Mouse (Mus musculus): ENCODE measurements around the gene 1700086D15Rik. TPM values are rescaled to one million over a fixed set of nuclear protein-coding genes. Genes with fewer than 3 reads are reported as not detected.

1700086D15Rik gene
- polyA plus RNA-seq, 1 experiment from 2014 or later = not detected

GRCm38 (mm10) chr11:65133661-65134060 is 26.0 kb downstream of the 1700086D15Rik start:
- Histone ChIP-seq H3K27me3 (no peaks in the 10 kb centered on the region), H3K36me3 (no peaks in the 10 kb centered on the region), H3K27ac (no peak overlapping the region), H3K4me3 (no peak overlapping the region), H3K9ac (no peak overlapping the region), H3K4me1 (no peaks in the 10 kb centered on the region), H3K9me3 (no peaks in the 10 kb centered on the region), H3K4me2 (no peak overlapping the region)
- WGBS = 74% methylated on average over 4 of the region's 4 CpGs
- no peak for ATAC-seq (ENCODE audit: insufficient number of reproducible peaks, insufficient read depth, low FRiP score, low TSS enrichment, low read depth)

GRCm38 (mm10) chr11:65129110-65129509 is 30.6 kb downstream of the 1700086D15Rik start:
- Histone ChIP-seq H3K27ac (no peak overlapping the region), H3K9ac (no peak overlapping the region), H3K4me2 (no peak overlapping the region), H3K4me3 (no peak overlapping the region), H3K9me3 (no peaks in the 10 kb centered on the region), H3K4me1 (no peaks in the 10 kb centered on the region), H3K36me3 (no peaks in the 10 kb centered on the region), H3K27me3 (no peaks in the 10 kb centered on the region)
- WGBS = 85% methylated on average over 4 of the region's 4 CpGs
- ATAC-seq (ENCODE audit: insufficient number of reproducible peaks, insufficient read depth, low FRiP score, low TSS enrichment, low read depth) = no peak

GRCm38 (mm10) chr11:65128666-65129065 is 31.0 kb downstream of the 1700086D15Rik start:
- Histone ChIP-seq H3K9ac (no peak overlapping the region), H3K27me3 (no peaks in the 10 kb centered on the region), H3K4me3 (no peak overlapping the region), H3K4me2 (no peak overlapping the region), H3K27ac (no peak overlapping the region), H3K36me3 (no peaks in the 10 kb centered on the region), H3K9me3 (no peaks in the 10 kb centered on the region), H3K4me1 (no peaks in the 10 kb centered on the region)
- WGBS = 88% methylated on average over 4 of the region's 4 CpGs
- no peak for ATAC-seq (ENCODE audit: insufficient number of reproducible peaks, insufficient read depth, low FRiP score, low TSS enrichment, low read depth)

- Histone ChIP-seq H3K36me3 (no peaks in the 10 kb centered on the region), H3K27ac (no peak overlapping the region), H3K4me2 (no peak overlapping the region), H3K4me1 (no peaks in the 10 kb centered on the region), H3K9ac (no peak overlapping the region), H3K27me3 (no peaks in the 10 kb centered on the region), H3K9me3 (no peaks in the 10 kb centered on the region), H3K4me3 (no peak overlapping the region)
- ATAC-seq (ENCODE audit: insufficient number of reproducible peaks, insufficient read depth, low FRiP score, low TSS enrichment, low read depth) = no peak
- 63% methylated on average over 9 of the region's 9 CpGs for WGBS
These were observed 33.1 kb downstream of the 1700086D15Rik start for GRCm38 (mm10) chr11:65126566-65126965.

- Histone ChIP-seq H3K36me3 (no peaks in the 10 kb centered on the region), H3K4me2 (no peak overlapping the region), H3K4me3 (no peak overlapping the region), H3K4me1 (no peaks in the 10 kb centered on the region), H3K27ac (no peak overlapping the region), H3K9me3 (no peaks in the 10 kb centered on the region), H3K27me3 (no peaks in the 10 kb centered on the region), H3K9ac (no peak overlapping the region)
- ATAC-seq (ENCODE audit: insufficient number of reproducible peaks, insufficient read depth, low FRiP score, low TSS enrichment, low read depth) = no peak
- WGBS = 66% methylated on average over 8 of the region's 8 CpGs
These were observed 34.7 kb downstream of the 1700086D15Rik start for GRCm38 (mm10) chr11:65124913-65125418.

- no peaks in the 10 kb centered on the region for H3K9me3 ChIP-seq
- H3K36me3 ChIP-seq = no peaks in the 10 kb centered on the region
- no peak overlapping the region for H3K4me2 ChIP-seq
- no peak overlapping the region for H3K27ac ChIP-seq
- no peaks in the 10 kb centered on the region for H3K4me1 ChIP-seq
- 81% methylated on average over 4 of the region's 4 CpGs for WGBS
- no peak overlapping the region for H3K4me3 ChIP-seq
- ATAC-seq (ENCODE audit: insufficient number of reproducible peaks, insufficient read depth, low FRiP score, low TSS enrichment, low read depth) = no peak
- no peak overlapping the region for H3K9ac ChIP-seq
- no peaks in the 10 kb centered on the region for H3K27me3 ChIP-seq
These were observed 39.4 kb downstream of the 1700086D15Rik start for GRCm38 (mm10) chr11:65120276-65120675.

- no peaks in the 10 kb centered on the region for H3K36me3 ChIP-seq
- no peaks in the 10 kb centered on the region for H3K9me3 ChIP-seq
- WGBS = 83% methylated on average over 6 of the region's 6 CpGs
- H3K4me2 ChIP-seq = no peak overlapping the region
- no peaks in the 10 kb centered on the region for H3K27me3 ChIP-seq
- no peaks in the 10 kb centered on the region; the same call in 1 of the 2 replicates for H3K4me1 ChIP-seq
- no peak overlapping the region for H3K27ac ChIP-seq
- no peak overlapping the region for H3K4me3 ChIP-seq
- ATAC-seq (ENCODE audit: insufficient number of reproducible peaks, insufficient read depth, low FRiP score, low TSS enrichment, low read depth) = no peak
- H3K9ac ChIP-seq = no peak overlapping the region
These were observed 43.9 kb downstream of the 1700086D15Rik start for GRCm38 (mm10) chr11:65115811-65116210.

- H3K27ac ChIP-seq = no peak overlapping the region
- 50% methylated on average over 4 of the region's 4 CpGs for WGBS
These were observed 47.6 kb downstream of the 1700086D15Rik start for GRCm38 (mm10) chr11:65112086-65112485.

GRCm38 (mm10) chr11:65111651-65112050 is 48.0 kb downstream of the 1700086D15Rik start:
- no peak overlapping the region for H3K27ac ChIP-seq
- no peaks in the 10 kb centered on the region for H3K36me3 ChIP-seq
- H3K9me3 ChIP-seq = no peaks in the 10 kb centered on the region
- H3K4me3 ChIP-seq = no peak overlapping the region
- H3K27me3 ChIP-seq = no peaks in the 10 kb centered on the region
- WGBS = 54% methylated on average over 5 of the region's 5 CpGs
- no peak for ATAC-seq (ENCODE audit: insufficient number of reproducible peaks, insufficient read depth, low FRiP score, low TSS enrichment, low read depth)
- no peak overlapping the region for H3K9ac ChIP-seq
- no peaks in the 10 kb centered on the region; the same call in 1 of the 2 replicates for H3K4me1 ChIP-seq
- H3K4me2 ChIP-seq = no peak overlapping the region

More at GRCm38 (mm10) chr11:65112086-65112485, 47.6 kb downstream of the 1700086D15Rik start:
- Histone ChIP-seq H3K36me3 (no peaks in the 10 kb centered on the region), H3K9me3 (no peaks in the 10 kb centered on the region), H3K27me3 (no peaks in the 10 kb centered on the region), H3K4me2 (no peak overlapping the region), H3K4me1 (no peaks in the 10 kb centered on the region; the same call in 1 of the 2 replicates), H3K9ac (no peak overlapping the region), H3K4me3 (no peak overlapping the region)
- no peak for ATAC-seq (ENCODE audit: insufficient number of reproducible peaks, insufficient read depth, low FRiP score, low TSS enrichment, low read depth)

- no peak for ATAC-seq (ENCODE audit: insufficient number of reproducible peaks, insufficient read depth, low FRiP score, low TSS enrichment, low read depth)
- 78% methylated on average over 10 of the region's 10 CpGs for WGBS
These were observed 49.6 kb downstream of the 1700086D15Rik start for GRCm38 (mm10) chr11:65110058-65110457.

GRCm38 (mm10) chr11:65107734-65108171 is 51.9 kb downstream of the 1700086D15Rik start:
- no peak overlapping the region for H3K27ac ChIP-seq
- 73% methylated on average over 5 of the region's 5 CpGs for WGBS

More at GRCm38 (mm10) chr11:65110058-65110457, 49.6 kb downstream of the 1700086D15Rik start:
- no peak overlapping the region for H3K4me3 ChIP-seq
- H3K36me3 ChIP-seq = no peaks in the 10 kb centered on the region
- H3K27me3 ChIP-seq = no peaks in the 10 kb centered on the region
- no peaks in the 10 kb centered on the region for H3K9me3 ChIP-seq
- H3K4me2 ChIP-seq = no peak overlapping the region
- no peak overlapping the region for H3K9ac ChIP-seq
- H3K27ac ChIP-seq = no peak overlapping the region
- no peaks in the 10 kb centered on the region; the same call in 1 of the 2 replicates for H3K4me1 ChIP-seq

GRCm38 (mm10) chr11:65107151-65107550 is 52.5 kb downstream of the 1700086D15Rik start:
- Histone ChIP-seq H3K9ac (no peak overlapping the region), H3K4me2 (no peak overlapping the region), H3K36me3 (no peaks in the 10 kb centered on the region), H3K9me3 (no peaks in the 10 kb centered on the region), H3K27me3 (no peaks in the 10 kb centered on the region), H3K27ac (no peak overlapping the region), H3K4me3 (no peak overlapping the region), H3K4me1 (no peaks in the 10 kb centered on the region; the same call in 1 of the 2 replicates)
- ATAC-seq (ENCODE audit: insufficient number of reproducible peaks, insufficient read depth, low FRiP score, low TSS enrichment, low read depth) = no peak
- 63% methylated on average over 4 of the region's 4 CpGs for WGBS

More at GRCm38 (mm10) chr11:65107734-65108171, 51.9 kb downstream of the 1700086D15Rik start:
- no peak overlapping the region for H3K4me3 ChIP-seq
- H3K36me3 ChIP-seq = no peaks in the 10 kb centered on the region
- no peaks in the 10 kb centered on the region for H3K9me3 ChIP-seq
- H3K4me1 ChIP-seq = no peaks in the 10 kb centered on the region; the same call in 1 of the 2 replicates
- H3K27me3 ChIP-seq = no peaks in the 10 kb centered on the region
- no peak overlapping the region for H3K9ac ChIP-seq
- no peak overlapping the region for H3K4me2 ChIP-seq
- no peak for ATAC-seq (ENCODE audit: insufficient number of reproducible peaks, insufficient read depth, low FRiP score, low TSS enrichment, low read depth)

All from embryonic facial prominence, embryonic 13.5 days (tissue).